Mouse (Mus musculus) thymus, adult 2 months (tissue): Measurements from ENCODE around the gene Apba1.

Source experiments
- CTCF ChIP-seq: fragments of 200-500 bp; IDR thresholded peaks from 2 replicates; pipeline ENCODE4 v1.5.1; 2012; ENCODE audit warnings: mild to moderate bottlenecking, control low read depth, low read length, moderate library complexity, borderline replicate concordance; ENCODE audit not compliant: control insufficient read depth, poor library complexity, insufficient read depth; ENCODE audit errors: extremely low read depth
- POLR2A ChIP-seq: fragments of 200-500 bp; IDR thresholded peaks from 2 replicates; pipeline ENCODE4 v1.6.1; 2012; ENCODE audit warnings: mild to moderate bottlenecking, low read length, control low read depth, moderate library complexity; ENCODE audit not compliant: control insufficient read depth, poor library complexity, insufficient read depth; ENCODE audit errors: extremely low read depth

DNA sequence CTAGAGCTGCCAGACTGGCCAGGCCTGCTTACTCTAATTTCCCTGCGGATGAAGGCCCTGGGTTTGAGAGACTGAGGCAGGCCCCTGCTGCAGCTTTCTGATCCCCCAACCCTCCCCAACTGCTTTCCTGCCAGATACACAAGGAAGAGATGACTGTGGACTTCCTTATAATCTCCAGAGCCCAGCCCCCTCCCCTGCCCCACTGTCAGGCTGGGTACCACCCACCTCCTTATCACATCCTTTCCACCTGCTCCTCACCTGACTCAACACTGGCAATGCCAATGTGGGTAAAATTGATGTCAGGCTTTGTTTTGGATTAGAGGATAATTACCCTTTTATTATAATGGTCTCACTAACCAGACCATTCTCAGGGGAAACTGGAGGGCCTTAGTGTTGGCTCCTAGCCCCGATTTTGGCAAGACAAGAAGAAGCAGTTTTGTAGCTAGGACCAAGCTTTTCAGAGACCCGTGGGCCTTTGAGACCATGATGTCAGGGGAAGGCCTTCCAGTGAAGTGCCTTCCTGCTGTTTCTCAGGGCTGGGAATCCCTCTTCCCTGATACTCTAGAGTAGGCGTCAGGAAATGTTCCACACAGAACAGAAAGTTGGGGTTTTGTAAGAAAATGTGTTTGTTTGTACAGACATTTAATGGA lies 44.7 kb downstream of the Apba1 start:
- TF ChIP-seq POLR2A (no peak), CTCF (no peak)
